Mouse (Mus musculus) lung, postnatal 0 days (tissue): Measurements from ENCODE around the gene Card19. TPM values are rescaled to one million over a fixed set of nuclear protein-coding genes. Genes with fewer than 3 reads are reported as not detected.

Experiments used
- ATAC-seq: fragments of 200-750 bp; cut with Nextera tagmentation; 2 replicates; pipeline ENCODE4 v1.8.0; 2017; ENCODE audit warnings: moderate library complexity
- DNase-seq: peaks from one replicate; pipeline ENCODE4 v3.0.0-alpha.2; 2016; ENCODE audit warnings: low spot score
- H3K27ac ChIP-seq: fragments of 300-500 bp; sonication (generic); 2 replicates; pipeline ENCODE4 v1.5.1; 2014; ENCODE audit warnings: antibody characterized with exemption, mild to moderate bottlenecking, low read length, mixed read lengths
- H3K27me3 ChIP-seq: fragments of 300-500 bp; sonication (generic); replicated peaks from 2 replicates; pipeline ENCODE4 v1.6.1; 2014; ENCODE audit warnings: low read length, mixed read lengths; ENCODE audit not compliant: insufficient read depth
- H3K36me3 ChIP-seq: fragments of 300-500 bp; sonication (generic); 2 replicates; pipeline ENCODE4 v1.6.1; 2014; ENCODE audit warnings: low read length, mixed read lengths; ENCODE audit not compliant: insufficient read depth
- H3K4me1 ChIP-seq: fragments of 300-500 bp; sonication (generic); 2 replicates; pipeline ENCODE4 v1.6.1; 2014; ENCODE audit warnings: antibody characterized with exemption, low read depth, low read length, mixed read lengths; ENCODE audit not compliant: insufficient read depth
- H3K4me2 ChIP-seq: fragments of 300-500 bp; sonication (generic); replicated peaks from 2 replicates; pipeline ENCODE4 v1.6.1; 2014; ENCODE audit warnings: low read depth, mild to moderate bottlenecking, low read length, moderate library complexity, mixed read lengths
- H3K4me3 ChIP-seq: fragments of 300-500 bp; sonication (generic); 2 replicates; pipeline ENCODE4 v1.5.1; 2014; ENCODE audit warnings: low read depth, low read length
- H3K9ac ChIP-seq: fragments of 300-500 bp; sonication (generic); replicated peaks from 2 replicates; pipeline ENCODE4 v1.6.1; 2014; ENCODE audit warnings: low read depth, mild to moderate bottlenecking
- H3K9me3 ChIP-seq: fragments of 300-500 bp; sonication (generic); 2 replicates; pipeline ENCODE4 v1.6.1; 2016; ENCODE audit warnings: low read length, mixed read lengths
- CTCF ChIP-seq: IDR thresholded peaks from 2 replicates; pipeline ENCODE4 v1.5.1; 2016; ENCODE audit warnings: antibody characterized with exemption, mild to moderate bottlenecking
- EP300 ChIP-seq: IDR thresholded peaks from 2 replicates; pipeline ENCODE4 v1.6.1; 2016; ENCODE audit warnings: antibody characterized with exemption, mild to moderate bottlenecking, control low read depth
- WGBS: fragments of 180-500 bp; shearing (Covaris S2); extraction: QIAGEN DNeasy Blood & Tissue Kit; methylation state at CpG from one replicate; pipeline ENCODE4 v1.1.7; 2014; 5-methylcytosine and 5-hydroxymethylcytosine counted together
- polyA plus RNA-seq: library from polyadenylated mRNA; unstranded; fragments of >200 nt; fragmentation: Nextera tagmentation; extraction: Ambion mirVana; gene quantifications from 2 replicates; pipeline ENCODE4 v1.2.1, GENCODE M21; 2015

Gene Card19
- polyA plus RNA-seq, 1 experiment from 2014 or later, result 112 TPM

GRCm38 (mm10) chr13:49167081-49167480 is 48.8 kb downstream of the Card19 start:
- no peak for DNase-seq
- H3K27me3 ChIP-seq, result no peaks in the 10 kb centered on the region
- WGBS, result 52% methylated on average over 9 of the region's 9 CpGs

GRCm38 (mm10) chr13:49163645-49164044 is 52.2 kb downstream of the Card19 start:
- WGBS, result 36% methylated on average over 7 of the region's 7 CpGs
- no peaks in the 10 kb centered on the region for H3K36me3 ChIP-seq
- ATAC-seq, result no peak
- no peak overlapping the region for H3K9ac ChIP-seq
- no peak for DNase-seq
- H3K4me1 ChIP-seq, result no peaks in the 10 kb centered on the region
- H3K9me3 ChIP-seq, result no peaks in the 10 kb centered on the region
- no peak overlapping the region for H3K27ac ChIP-seq
- no peak overlapping the region for H3K4me3 ChIP-seq
- TF ChIP-seq CTCF, result no peak
- TF ChIP-seq EP300, result no peak
- no peak overlapping the region for H3K4me2 ChIP-seq
- no peaks in the 10 kb centered on the region for H3K27me3 ChIP-seq

More at GRCm38 (mm10) chr13:49167081-49167480, 48.8 kb downstream of the Card19 start:
- no peaks in the 10 kb centered on the region for H3K9me3 ChIP-seq
- no peak overlapping the region for H3K9ac ChIP-seq
- no peak overlapping the region for H3K27ac ChIP-seq
- no peaks in the 10 kb centered on the region for H3K4me1 ChIP-seq
- H3K4me2 ChIP-seq, result no peak overlapping the region
- no peaks in the 10 kb centered on the region for H3K36me3 ChIP-seq
- no peak overlapping the region for H3K4me3 ChIP-seq
- no peak for ATAC-seq
- TF ChIP-seq CTCF (no peak), EP300 (no peak)

- TF ChIP-seq CTCF (no peak), EP300 (no peak)
- Histone ChIP-seq H3K9me3 (no peaks in the 10 kb centered on the region), H3K4me1 (no peaks in the 10 kb centered on the region), H3K27ac (no peak overlapping the region), H3K27me3 (no peaks in the 10 kb centered on the region), H3K4me2 (no peak overlapping the region), H3K4me3 (no peak overlapping the region), H3K36me3 (no peaks in the 10 kb centered on the region), H3K9ac (no peak overlapping the region)
- ATAC-seq (no peak), DNase-seq (no peak)
- 64% methylated on average over 4 of the region's 4 CpGs for WGBS
Observed at GRCm38 (mm10) chr13:49162722-49163121, 53.1 kb downstream of the Card19 start.

- no peaks in the 10 kb centered on the region for H3K9me3 ChIP-seq
- no peaks in the 10 kb centered on the region for H3K4me1 ChIP-seq
- no peaks in the 10 kb centered on the region for H3K27me3 ChIP-seq
- no peak overlapping the region for H3K27ac ChIP-seq
- WGBS, result 47% methylated on average over 2 of the region's 2 CpGs
- ATAC-seq, result no peak
- no peaks in the 10 kb centered on the region for H3K36me3 ChIP-seq
- TF ChIP-seq EP300 (no peak), CTCF (no peak)
- no peak overlapping the region for H3K4me3 ChIP-seq
- DNase-seq, result no peak
- H3K4me2 ChIP-seq, result no peak overlapping the region
- H3K9ac ChIP-seq, result no peak overlapping the region
Observed at GRCm38 (mm10) chr13:49161236-49161635, 54.6 kb downstream of the Card19 start.

GRCm38 (mm10) chr13:49158040-49158713 is 57.7 kb downstream of the Card19 start:
- H3K9ac ChIP-seq, result no peak overlapping the region
- 59% methylated on average over 10 of the region's 10 CpGs for WGBS
- no peak overlapping the region for H3K27ac ChIP-seq
- ATAC-seq (peak; percentile 68), DNase-seq (peak; percentile 26)
- H3K4me1 ChIP-seq, result no peaks in the 10 kb centered on the region
- TF ChIP-seq CTCF (no peak), EP300 (no peak)
- H3K4me3 ChIP-seq, result no peak overlapping the region
- H3K9me3 ChIP-seq, result no peaks in the 10 kb centered on the region
- no peaks in the 10 kb centered on the region for H3K27me3 ChIP-seq
- no peaks in the 10 kb centered on the region for H3K36me3 ChIP-seq
- no peak overlapping the region for H3K4me2 ChIP-seq

GRCm38 (mm10) chr13:49156645-49157044 is 59.2 kb downstream of the Card19 start:
- no peak overlapping the region for H3K4me2 ChIP-seq
- H3K27me3 ChIP-seq, result no peaks in the 10 kb centered on the region
- TF ChIP-seq EP300 (no peak), CTCF (peak; percentile 42)
- WGBS, result 74% methylated on average over 4 of the region's 4 CpGs
- no peaks in the 10 kb centered on the region for H3K36me3 ChIP-seq
- DNase-seq, result no peak
- H3K9ac ChIP-seq, result no peak overlapping the region
- no peak for ATAC-seq
- no peak overlapping the region for H3K27ac ChIP-seq
- H3K4me1 ChIP-seq, result no peaks in the 10 kb centered on the region
- no peaks in the 10 kb centered on the region for H3K9me3 ChIP-seq
- no peak overlapping the region for H3K4me3 ChIP-seq
